Mouse (Mus musculus): ENCODE results near the gene Isyna1. TPM values are rescaled to one million over a fixed set of nuclear protein-coding genes. Genes with fewer than 3 reads are reported as not detected.

Gene Isyna1
- polyA plus RNA-seq, 1 experiment = 77.2 TPM

DNA sequence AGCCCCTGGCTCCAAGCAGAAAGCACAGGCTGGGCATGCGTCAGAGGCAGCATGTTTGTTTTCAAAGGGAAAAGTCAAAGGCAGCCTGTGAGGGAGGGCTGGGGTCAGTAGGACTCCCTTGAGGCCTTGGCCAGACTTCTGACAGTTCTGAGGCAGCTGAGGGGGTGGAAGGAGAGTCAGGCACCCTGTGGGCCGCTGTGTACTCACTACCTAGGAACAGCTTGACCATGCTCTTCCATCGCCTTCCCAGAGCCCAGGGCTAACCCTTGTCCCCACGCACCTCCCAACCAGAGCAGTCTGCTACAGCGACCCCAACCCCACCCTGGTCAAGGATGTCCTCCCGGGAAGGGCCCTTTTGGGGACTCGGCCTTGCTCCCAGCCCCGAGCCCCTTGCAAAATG is 1.0 kb upstream of the Isyna1 start:
- Histone ChIP-seq H3K27ac (ENCODE audit: insufficient read depth, low read length) (peak overlapping the region; percentile 85), H3K4me1 (ENCODE audit: control insufficient read depth, insufficient read depth, low read length) (peaks cover 6% of the 10 kb centered on the region; the same call in 1 of the 2 replicates), H3K4me3 (ENCODE audit: insufficient read depth, low read length) (no peak overlapping the region)
- peak; percentile 27; the same call in 1 of the 2 replicates for TF ChIP-seq POLR2A (IDR thresholded peaks at IDR 0.05; ENCODE audit: extremely low read depth, insufficient read depth, low read length)
- TF ChIP-seq CTCF (IDR thresholded peaks at IDR 0.05; ENCODE audit: extremely low read depth, insufficient read depth, low read length) = no peak

- H3K27ac ChIP-seq (ENCODE audit: insufficient read depth, low read length) = peak overlapping the region; percentile 81
- H3K4me1 ChIP-seq (ENCODE audit: control insufficient read depth, insufficient read depth, low read length) = peaks cover 6% of the 10 kb centered on the region; the same call in 1 of the 2 replicates
- peak overlapping the region; percentile 44 for H3K4me3 ChIP-seq (ENCODE audit: insufficient read depth, low read length)
- TF ChIP-seq CTCF (IDR thresholded peaks at IDR 0.05; ENCODE audit: extremely low read depth, insufficient read depth, low read length) (no peak), POLR2A (IDR thresholded peaks at IDR 0.05; ENCODE audit: extremely low read depth, insufficient read depth, low read length) (no peak)
Measured at GRCm38 (mm10) chr8:70594621-70595564, 720 bp downstream of the Isyna1 start.

GRCm38 (mm10) chr8:70595811-70596210 is 1.6 kb downstream of the Isyna1 start:
- TF ChIP-seq POLR2A (IDR thresholded peaks at IDR 0.05; ENCODE audit: extremely low read depth, insufficient read depth, low read length) (no peak), CTCF (IDR thresholded peaks at IDR 0.05; ENCODE audit: extremely low read depth, insufficient read depth, low read length) (no peak)
- H3K27ac ChIP-seq (ENCODE audit: insufficient read depth, low read length) = no peak overlapping the region
- no peak overlapping the region for H3K4me3 ChIP-seq (ENCODE audit: insufficient read depth, low read length)
- H3K4me1 ChIP-seq (ENCODE audit: control insufficient read depth, insufficient read depth, low read length) = peaks cover 8% of the 10 kb centered on the region; the same call in 1 of the 2 replicates

- TF ChIP-seq CTCF (IDR thresholded peaks at IDR 0.05; ENCODE audit: extremely low read depth, insufficient read depth, low read length) (no peak), POLR2A (IDR thresholded peaks at IDR 0.05; ENCODE audit: extremely low read depth, insufficient read depth, low read length) (no peak)
- Histone ChIP-seq H3K4me1 (ENCODE audit: control insufficient read depth, insufficient read depth, low read length) (peaks cover 9% of the 10 kb centered on the region; the same call in 1 of the 2 replicates), H3K27ac (ENCODE audit: insufficient read depth, low read length) (no peak overlapping the region), H3K4me3 (ENCODE audit: insufficient read depth, low read length) (no peak overlapping the region)
Measured at GRCm38 (mm10) chr8:70596216-70596615, 2.0 kb downstream of the Isyna1 start.

GRCm38 (mm10) chr8:70596775-70597416 is 2.7 kb downstream of the Isyna1 start:
- no peak for TF ChIP-seq POLR2A (IDR thresholded peaks at IDR 0.05; ENCODE audit: extremely low read depth, insufficient read depth, low read length)
- no peak for TF ChIP-seq CTCF (IDR thresholded peaks at IDR 0.05; ENCODE audit: extremely low read depth, insufficient read depth, low read length)
- H3K27ac ChIP-seq (ENCODE audit: insufficient read depth, low read length) = no peak overlapping the region
- H3K4me1 ChIP-seq (ENCODE audit: control insufficient read depth, insufficient read depth, low read length) = peaks cover 4% of the 10 kb centered on the region; the same call in 1 of the 2 replicates
- no peak overlapping the region; the same call in 1 of the 2 replicates for H3K4me3 ChIP-seq (ENCODE audit: insufficient read depth, low read length)

DNA sequence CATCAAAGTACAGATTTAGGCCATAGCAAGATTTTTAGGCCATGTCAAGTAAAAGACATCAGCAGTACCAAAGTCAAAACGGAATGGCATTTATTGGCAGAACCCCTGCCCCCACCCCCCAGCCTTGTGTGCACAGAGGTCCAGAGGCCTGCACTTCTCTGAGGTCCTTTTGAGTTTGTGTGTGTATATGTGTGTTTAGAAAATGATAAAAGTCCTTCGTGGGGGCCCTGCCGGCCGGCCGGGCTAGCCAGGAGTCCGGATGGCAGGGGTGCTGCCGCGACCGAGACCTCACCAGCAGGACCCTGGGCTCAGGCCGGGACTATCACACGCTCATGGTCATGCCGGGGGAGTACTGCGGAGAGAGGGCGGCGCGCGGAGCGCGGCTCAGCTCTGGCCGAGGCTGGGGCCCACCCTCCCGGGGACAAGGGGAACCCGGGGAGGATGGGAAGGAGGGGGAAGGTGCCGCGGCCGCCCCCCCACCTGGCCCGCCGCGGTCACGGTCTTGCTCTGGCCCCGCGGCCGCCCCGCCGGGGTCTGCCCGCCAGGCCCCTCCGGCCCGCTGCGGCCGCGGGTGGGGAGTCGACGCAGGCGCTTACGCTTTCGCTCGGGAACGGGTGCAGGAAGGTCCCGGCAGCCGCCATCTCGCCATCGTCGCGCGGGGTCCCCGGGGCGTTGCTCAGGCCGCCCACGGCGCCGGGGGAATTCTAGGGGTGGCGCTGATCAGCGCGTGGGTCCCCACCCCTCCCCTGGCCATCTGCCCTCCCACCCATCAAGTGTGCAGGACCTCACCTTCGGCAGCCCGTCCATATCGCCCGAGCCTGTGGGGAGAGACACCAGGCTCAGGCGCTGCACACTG is 3.5 kb downstream of the Isyna1 start:
- Histone ChIP-seq H3K4me1 (ENCODE audit: control insufficient read depth, insufficient read depth, low read length) (0 out of 2 replicates have a peak, but pooled peaks cover 3% of the 10 kb centered on the region), H3K4me3 (ENCODE audit: insufficient read depth, low read length) (peak overlapping the region; percentile 3; the same call in 1 of the 2 replicates), H3K27ac (ENCODE audit: insufficient read depth, low read length) (no peak overlapping the region)
- TF ChIP-seq CTCF (IDR thresholded peaks at IDR 0.05; ENCODE audit: extremely low read depth, insufficient read depth, low read length) = no peak
- TF ChIP-seq POLR2A (IDR thresholded peaks at IDR 0.05; ENCODE audit: extremely low read depth, insufficient read depth, low read length) = no peak

DNA sequence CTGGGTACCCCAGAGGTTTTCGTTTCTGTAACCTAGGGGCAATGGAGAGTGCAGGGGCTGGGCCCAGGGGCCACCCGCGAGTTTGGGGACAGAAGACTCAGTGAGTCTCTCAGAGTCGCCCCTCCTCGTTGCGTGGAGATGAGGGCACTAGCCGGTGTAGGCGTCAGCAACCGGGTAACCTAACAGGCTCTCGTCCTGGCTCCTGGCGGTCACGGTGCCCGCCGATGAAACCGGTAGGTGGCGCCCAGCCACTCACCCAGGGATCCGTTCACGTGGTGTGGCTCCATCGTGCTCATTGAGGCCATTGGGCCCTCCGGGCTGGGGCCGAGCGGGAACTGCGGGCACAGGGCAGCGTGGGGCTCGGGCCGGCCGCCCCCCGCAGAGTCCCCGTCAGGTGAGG is 4.1 kb downstream of the Isyna1 start:
- TF ChIP-seq POLR2A (IDR thresholded peaks at IDR 0.05; ENCODE audit: extremely low read depth, insufficient read depth, low read length) = peak; percentile 32; the same call in 1 of the 2 replicates
- TF ChIP-seq CTCF (IDR thresholded peaks at IDR 0.05; ENCODE audit: extremely low read depth, insufficient read depth, low read length) = peak; percentile 56
- Histone ChIP-seq H3K4me3 (ENCODE audit: insufficient read depth, low read length) (peak overlapping the region; percentile 3; the same call in 1 of the 2 replicates), H3K27ac (ENCODE audit: insufficient read depth, low read length) (no peak overlapping the region), H3K4me1 (ENCODE audit: control insufficient read depth, insufficient read depth, low read length) (0 out of 2 replicates have a peak, but pooled peaks cover 3% of the 10 kb centered on the region)

- no peak for TF ChIP-seq POLR2A (IDR thresholded peaks at IDR 0.05; ENCODE audit: extremely low read depth, insufficient read depth, low read length)
- no peak for TF ChIP-seq CTCF (IDR thresholded peaks at IDR 0.05; ENCODE audit: extremely low read depth, insufficient read depth, low read length)
- Histone ChIP-seq H3K27ac (ENCODE audit: insufficient read depth, low read length) (no peak overlapping the region), H3K4me3 (ENCODE audit: insufficient read depth, low read length) (peak overlapping the region; percentile 3; the same call in 1 of the 2 replicates), H3K4me1 (ENCODE audit: control insufficient read depth, insufficient read depth, low read length) (0 out of 2 replicates have a peak, but pooled peaks cover 3% of the 10 kb centered on the region)
Measured at GRCm38 (mm10) chr8:70598722-70599121, 4.5 kb downstream of the Isyna1 start.
